Mouse (Mus musculus): Measurements from ENCODE around the gene Mtss1l.

The Mtss1l gene

GRCm38 (mm10) chr8:110779924-110780718 lies 58.8 kb downstream of the Mtss1l start:
- no peak for DNase-seq (ENCODE audit: low read depth, low spot score)

GRCm38 (mm10) chr8:110785366-110785765 lies 64.1 kb downstream of the Mtss1l start:
- no peak for DNase-seq (ENCODE audit: low read depth, low spot score)

GRCm38 (mm10) chr8:110786501-110786900 lies 65.2 kb downstream of the Mtss1l start:
- DNase-seq (ENCODE audit: low read depth, low spot score): peak; percentile 80

DNA sequence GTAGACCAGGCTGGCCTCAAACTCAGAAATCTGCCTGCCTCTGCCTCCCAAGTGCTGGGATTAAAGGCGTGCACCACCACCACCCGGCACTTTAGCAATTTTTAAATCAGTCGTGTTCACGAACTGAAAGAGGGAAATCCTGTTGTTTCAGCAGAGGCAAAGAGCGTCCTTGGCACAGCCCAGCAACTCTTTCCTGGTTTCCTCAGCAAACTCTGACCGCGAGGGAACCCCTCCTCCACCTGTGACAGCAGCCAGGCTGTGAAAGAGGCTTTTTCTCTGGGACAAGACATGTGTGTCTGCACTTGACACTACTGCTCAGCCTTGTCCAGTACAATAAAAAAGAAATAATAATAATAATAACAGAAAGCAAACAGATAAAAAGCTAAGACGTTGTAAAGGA lies 65.7 kb downstream of the Mtss1l start:
- DNase-seq (ENCODE audit: low read depth, low spot score): no peak

DNA sequence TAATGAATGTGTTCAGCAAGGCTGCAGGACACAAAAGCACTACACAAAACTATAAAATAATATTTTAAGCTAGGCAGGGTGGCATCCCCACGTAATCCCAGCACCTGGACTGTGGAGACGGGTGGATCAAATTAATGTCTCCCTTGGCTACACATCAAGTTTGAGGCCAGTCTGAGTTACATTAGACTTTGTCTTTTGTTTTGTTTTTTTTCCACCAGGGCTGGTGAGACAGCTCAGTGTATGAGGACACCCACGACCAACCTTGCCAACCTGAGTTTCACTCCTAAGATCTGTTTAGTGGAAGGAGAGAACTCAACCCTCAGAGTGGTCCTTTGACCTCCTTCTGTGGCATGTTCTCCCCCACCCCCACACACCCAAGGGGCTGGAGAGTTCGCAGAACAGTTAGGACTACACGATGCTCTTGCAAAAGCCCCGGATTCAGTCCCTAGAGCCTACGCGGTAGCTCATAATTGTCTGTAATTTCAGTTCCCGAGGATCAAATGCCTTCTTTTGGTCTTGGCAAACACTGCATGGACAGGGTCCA lies 66.2 kb downstream of the Mtss1l start:
- DNase-seq (ENCODE audit: low read depth, low spot score): no peak

GRCm38 (mm10) chr8:110788981-110789380 lies 67.7 kb downstream of the Mtss1l start:
- peak; percentile 50 for DNase-seq (ENCODE audit: low read depth, low spot score)

DNA sequence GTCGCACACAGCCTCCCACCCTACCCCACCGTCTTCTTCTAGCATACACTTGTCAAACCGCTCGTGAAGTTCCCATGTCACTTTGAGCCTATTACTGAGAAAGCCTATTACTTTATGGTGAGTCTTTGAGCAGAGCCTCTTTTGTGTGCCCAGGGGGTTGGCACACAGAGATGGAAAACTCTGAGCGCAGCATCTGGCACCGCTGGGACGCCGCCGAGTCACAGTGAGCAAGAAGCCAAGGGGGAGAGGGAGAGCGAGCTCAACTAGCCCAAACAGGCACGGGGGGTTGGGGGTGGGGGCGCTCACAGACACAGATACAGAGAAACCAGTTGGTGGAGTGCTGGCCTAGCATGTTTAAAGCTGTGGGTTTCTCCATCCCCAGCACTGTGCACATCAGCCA lies 68.3 kb downstream of the Mtss1l start:
- DNase-seq (ENCODE audit: low read depth, low spot score): peak; percentile 46

GRCm38 (mm10) chr8:110790270-110790669 lies 69.0 kb downstream of the Mtss1l start:
- DNase-seq (ENCODE audit: low read depth, low spot score): no peak

All from ZHBTc4 (cell line).